Mouse (Mus musculus): Measurements from ENCODE around the gene Xcr1.

The Xcr1 gene

DNA sequence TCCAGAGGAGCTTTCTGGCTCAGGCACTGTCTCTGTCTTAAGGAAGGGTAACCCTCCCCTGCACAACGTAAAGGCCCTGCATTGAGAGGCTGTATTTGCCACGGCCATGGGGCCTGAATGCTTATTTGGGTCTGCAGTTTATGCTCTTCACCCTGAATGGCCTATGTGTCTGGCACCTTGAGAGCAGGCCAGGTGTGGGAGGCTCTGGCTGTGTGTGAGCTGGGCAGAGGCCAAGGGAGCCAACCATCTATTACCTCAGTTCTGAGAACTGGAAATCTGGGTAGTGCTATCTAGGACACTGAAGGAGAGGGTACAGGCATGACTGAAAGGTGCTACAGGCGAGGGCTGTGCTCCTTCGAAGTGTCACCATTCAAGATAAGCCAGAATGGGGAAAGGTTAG is 47.0 kb downstream of the Xcr1 start:
- no peak for DNase-seq (ENCODE audit: low spot score in 2 of 2)

DNA sequence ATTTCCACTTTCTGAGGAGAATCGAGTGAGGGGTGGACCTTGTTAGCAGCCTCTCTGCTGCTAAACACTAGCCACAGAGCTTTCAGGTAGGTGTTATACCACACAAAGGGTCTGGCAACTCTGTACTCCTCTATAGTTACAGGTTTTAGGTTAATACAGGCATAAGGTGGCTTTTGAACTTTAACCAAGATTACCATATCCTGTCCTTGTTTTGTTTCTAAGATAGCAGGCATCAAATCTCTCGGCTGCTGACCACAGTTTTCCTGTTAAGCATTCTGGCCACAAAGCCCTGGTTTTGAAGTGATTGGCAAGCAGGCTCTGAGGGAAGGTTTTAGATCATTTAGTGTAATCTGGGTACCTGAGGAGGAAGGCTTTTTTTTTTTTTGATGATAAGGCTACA is 47.5 kb downstream of the Xcr1 start:
- no peak for DNase-seq (ENCODE audit: low spot score in 2 of 2)

- no peak for DNase-seq (ENCODE audit: low spot score in 2 of 2)
Measured at GRCm38 (mm10) chr9:123811831-123812230, 50.0 kb downstream of the Xcr1 start.

GRCm38 (mm10) chr9:123808583-123808982 is 53.2 kb downstream of the Xcr1 start:
- DNase-seq (ENCODE audit: low spot score in 2 of 2): no peak

DNA sequence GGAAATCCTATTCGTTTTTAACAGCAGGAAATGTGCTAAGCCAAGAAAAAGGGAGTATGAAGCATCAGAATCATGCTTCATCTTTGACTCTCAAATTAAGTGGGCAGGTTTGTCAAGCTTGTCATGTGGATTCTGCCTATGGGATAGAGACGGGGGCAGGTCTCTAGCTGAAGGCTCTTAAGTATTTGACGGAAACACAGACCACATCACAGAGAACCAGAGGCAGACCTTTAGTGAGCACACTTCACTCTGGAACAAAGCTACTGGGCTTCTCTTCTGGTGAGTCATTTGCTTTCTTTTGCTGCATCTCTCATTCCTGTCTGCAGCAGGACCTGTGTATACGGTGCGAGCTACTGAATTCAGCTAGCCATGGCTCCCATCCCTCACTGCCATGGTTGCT is 55.6 kb downstream of the Xcr1 start, which contains the start of gene Cxcr6:
Gene Cxcr6, plus strand, starts transcription at position 209 of the 400 bp plus-strand sequence.
- no peak for DNase-seq (ENCODE audit: low spot score in 2 of 2)

GRCm38 (mm10) chr9:123805241-123805640 is 56.6 kb downstream of the Xcr1 start:
- DNase-seq (ENCODE audit: low spot score in 2 of 2): no peak

DNA sequence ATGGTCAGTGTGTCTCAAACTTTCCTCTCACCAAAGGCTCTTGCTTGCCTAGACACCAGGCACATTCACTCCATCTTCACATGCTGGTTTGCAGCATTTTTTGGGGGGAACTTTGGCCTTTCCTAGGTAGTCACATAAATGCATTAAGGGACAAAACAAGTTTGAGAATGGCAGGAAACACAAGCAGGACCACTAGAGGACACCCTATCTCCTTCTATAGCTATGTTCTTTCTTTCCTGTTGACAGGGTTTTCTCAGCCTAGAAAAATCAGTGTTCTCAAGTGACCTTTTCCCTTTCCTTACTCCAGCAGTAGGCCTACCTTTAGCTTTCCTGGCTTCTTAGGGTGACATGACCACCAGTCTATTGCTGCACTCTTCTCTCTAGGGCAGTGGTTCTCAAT is 58.9 kb downstream of the Xcr1 start:
- no peak for DNase-seq (ENCODE audit: low spot score in 2 of 2)

DNA sequence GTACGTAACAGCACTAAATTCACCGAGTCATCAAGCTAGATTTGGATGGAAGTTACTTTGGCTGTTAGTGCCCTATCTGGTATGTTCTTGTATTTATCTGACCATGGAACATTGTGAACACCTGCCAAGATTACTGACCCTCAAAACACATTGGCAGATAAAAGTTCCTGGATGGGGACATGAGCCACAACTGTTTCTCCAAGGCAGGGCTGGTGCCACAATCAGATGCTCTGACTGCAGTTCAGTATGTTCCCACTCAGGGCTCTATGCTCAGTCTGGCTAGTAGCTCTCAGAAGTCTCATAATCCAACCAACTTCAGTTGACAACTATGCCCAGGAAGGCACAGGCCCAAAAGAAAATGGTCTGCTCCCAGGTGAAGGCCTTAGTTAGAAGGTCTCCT is 59.4 kb downstream of the Xcr1 start:
- no peak for DNase-seq (ENCODE audit: low spot score in 2 of 2)
